Mouse (Mus musculus): ENCODE measurements around the gene Ldb3.

Ldb3 gene

GRCm38 (mm10) chr14:34554047-34554446 is 34.4 kb downstream of the Ldb3 start:
- peak; percentile 37 for DNase-seq (ENCODE audit: low spot score)

- no peak for DNase-seq (ENCODE audit: low spot score)
Observed at GRCm38 (mm10) chr14:34553470-34553869, 35.0 kb downstream of the Ldb3 start.

GRCm38 (mm10) chr14:34552226-34552625 is 36.3 kb downstream of the Ldb3 start:
- DNase-seq (ENCODE audit: low spot score) = no peak

GRCm38 (mm10) chr14:34549004-34549671 is 39.3 kb downstream of the Ldb3 start:
- peak; percentile 75 for DNase-seq (ENCODE audit: low spot score)

GRCm38 (mm10) chr14:34548391-34549001 is 40.0 kb downstream of the Ldb3 start:
- peak; percentile 31 for DNase-seq (ENCODE audit: low spot score)

GRCm38 (mm10) chr14:34544545-34544944 is 43.9 kb downstream of the Ldb3 start:
- DNase-seq (ENCODE audit: low spot score) = no peak

GRCm38 (mm10) chr14:34544001-34544400 is 44.5 kb downstream of the Ldb3 start:
- no peak for DNase-seq (ENCODE audit: low spot score)

GRCm38 (mm10) chr14:34543596-34543995 is 44.9 kb downstream of the Ldb3 start:
- no peak for DNase-seq (ENCODE audit: low spot score)

GRCm38 (mm10) chr14:34541896-34542295 is 46.6 kb downstream of the Ldb3 start:
- DNase-seq (ENCODE audit: low spot score) = no peak

GRCm38 (mm10) chr14:34540685-34541162 is 47.8 kb downstream of the Ldb3 start:
- DNase-seq (ENCODE audit: low spot score) = peak; percentile 47

- DNase-seq (ENCODE audit: low spot score) = no peak
Observed at GRCm38 (mm10) chr14:34535883-34536282, 52.6 kb downstream of the Ldb3 start.

- no peak for DNase-seq (ENCODE audit: low spot score)
Observed at GRCm38 (mm10) chr14:34533537-34533936, 54.9 kb downstream of the Ldb3 start.

GRCm38 (mm10) chr14:34532536-34532935 is 55.9 kb downstream of the Ldb3 start:
- no peak for DNase-seq (ENCODE audit: low spot score)

GRCm38 (mm10) chr14:34528804-34529203 is 59.7 kb downstream of the Ldb3 start:
- DNase-seq (ENCODE audit: low spot score) = no peak

GRCm38 (mm10) chr14:34522701-34523100 is 65.8 kb downstream of the Ldb3 start, which contains the start of gene 9230112D13Rik:
TSS of gene 9230112D13Rik (minus strand) at chr14:34522801.
- DNase-seq (ENCODE audit: low spot score) = no peak

- no peak for DNase-seq (ENCODE audit: low spot score)
Observed at GRCm38 (mm10) chr14:34517959-34518544, 70.4 kb downstream of the Ldb3 start.

GRCm38 (mm10) chr14:34516960-34517577 is 71.4 kb downstream of the Ldb3 start:
- no peak for DNase-seq (ENCODE audit: low spot score)

GRCm38 (mm10) chr14:34515860-34516259 is 72.6 kb downstream of the Ldb3 start:
- DNase-seq (ENCODE audit: low spot score) = no peak

- no peak for DNase-seq (ENCODE audit: low spot score)
Observed at GRCm38 (mm10) chr14:34514120-34514519, 74.4 kb downstream of the Ldb3 start.

GRCm38 (mm10) chr14:34512602-34513001 is 75.9 kb downstream of the Ldb3 start:
- DNase-seq (ENCODE audit: low spot score) = no peak

GRCm38 (mm10) chr14:34511901-34512300 is 76.6 kb downstream of the Ldb3 start:
- DNase-seq (ENCODE audit: low spot score) = no peak

GRCm38 (mm10) chr14:34508842-34509439 is 79.5 kb downstream of the Ldb3 start:
- DNase-seq (ENCODE audit: low spot score) = no peak
